8 mouse cellular contexts compared by ENCODE assay signal in genomic region chr6:134036491-134036911, GRCm38 (mm10). TPM values are rescaled to one million over a fixed set of nuclear protein-coding genes. Genes with fewer than 3 reads are reported as not detected.
DNase-seq lines count a peak whose midpoint lies in the region; ATAC-seq lines count a peak whose summit lies in the region.

No protein-coding gene starts in this region.

- no peaks in the 10 kb centered on the region for H3K9me3 ChIP-seq in kidney, embryonic 16.5 days (ENCODE audit: low read length)
- no peaks in the 10 kb centered on the region for H3K9me3 ChIP-seq in hindbrain, embryonic 10.5 days
- H3K9me3 ChIP-seq in midbrain, embryonic 13.5 days: no peaks in the 10 kb centered on the region

- H3K27me3 ChIP-seq in kidney, embryonic 16.5 days (ENCODE audit: insufficient read depth, low read length): no peaks in the 10 kb centered on the region
- H3K27me3 ChIP-seq in hindbrain, embryonic 10.5 days (ENCODE audit: insufficient read depth, poor library complexity, severe bottlenecking): peaks cover 4% of the 10 kb centered on the region; the same call in 1 of the 2 replicates
- no peaks in the 10 kb centered on the region for H3K27me3 ChIP-seq in midbrain, embryonic 13.5 days

- WGBS in kidney, embryonic 16.5 days: 0% methylated on average over 7 of the region's 8 CpGs
- 0% methylated on average over 7 of the region's 8 CpGs for WGBS in hindbrain, embryonic 10.5 days
- 1% methylated on average over 7 of the region's 8 CpGs for WGBS in midbrain, embryonic 13.5 days

- ATAC-seq in kidney, embryonic 16.5 days (ENCODE audit: low FRiP score, low TSS enrichment): no peak
- ATAC-seq in midbrain, embryonic 13.5 days: no peak

- H3K36me3 ChIP-seq in kidney, embryonic 16.5 days (ENCODE audit: insufficient read depth, low read length): no peaks in the 10 kb centered on the region
- peaks cover 5% of the 10 kb centered on the region; the same call in 1 of the 2 replicates for H3K36me3 ChIP-seq in hindbrain, embryonic 10.5 days
- H3K36me3 ChIP-seq in midbrain, embryonic 13.5 days: no peaks in the 10 kb centered on the region

- H3K9ac ChIP-seq in kidney, embryonic 16.5 days (replicated peaks; ENCODE audit: low read length): peak overlapping the region; percentile 88
- H3K9ac ChIP-seq in midbrain, embryonic 13.5 days (replicated peaks): peak overlapping the region; percentile 97

- H3K4me3 ChIP-seq in kidney, embryonic 16.5 days (ENCODE audit: low read length): peak overlapping the region; percentile 77
- H3K4me3 ChIP-seq in hindbrain, embryonic 10.5 days: peak overlapping the region; percentile 83
- H3K4me3 ChIP-seq in midbrain, embryonic 13.5 days (replicated peaks): peak overlapping the region; percentile 65

- DNase-seq in kidney, postnatal 25 days: no peak
- DNase-seq in MN1 (ENCODE audit: low spot score): peak; percentile 26
- no peak for DNase-seq in hindbrain, embryonic 10.5 days (ENCODE audit: low spot score)
- DNase-seq in layer of hippocampus, postnatal 36 days: no peak
- no peak for DNase-seq in adrenal gland, postnatal 36 days
- DNase-seq in thymus, postnatal 4 days: no peak

- H3K4me1 ChIP-seq in kidney, embryonic 16.5 days (ENCODE audit: insufficient read depth, low read length): peaks cover 28% of the 10 kb centered on the region
- H3K4me1 ChIP-seq in hindbrain, embryonic 10.5 days (replicated peaks): peaks cover 51% of the 10 kb centered on the region
- H3K4me1 ChIP-seq in midbrain, embryonic 13.5 days (replicated peaks): peaks cover 59% of the 10 kb centered on the region

- H3K27ac ChIP-seq in kidney, embryonic 16.5 days (ENCODE audit: low read length): peak overlapping the region; percentile 100
- H3K27ac ChIP-seq in hindbrain, embryonic 10.5 days: peak overlapping the region; percentile 100
- peak overlapping the region; percentile 100 for H3K27ac ChIP-seq in midbrain, embryonic 13.5 days

- peak overlapping the region; percentile 57 for H3K4me2 ChIP-seq in kidney, embryonic 16.5 days (replicated peaks; ENCODE audit: low read depth, low read length)
- peak overlapping the region; percentile 74 for H3K4me2 ChIP-seq in midbrain, embryonic 13.5 days (replicated peaks)

RNA-seq across cellular contexts. Expression of gene Etv6, which starts 1.0 kb away (rescaled TPM):
- 12.6 and 13.5 TPM in 2 replicates for polyA plus RNA-seq in kidney, embryonic 16.5 days (2015; fragmentation: Nextera tagmentation; extraction: Ambion mirVana)
- polyA plus RNA-seq in hindbrain, embryonic 10.5 days (2016; fragmentation: Nextera tagmentation; extraction: Ambion mirVana): 12.1 and 14.6 TPM in 2 replicates
- 5.8 and 6.9 TPM in 2 replicates for polyA plus RNA-seq in midbrain, embryonic 13.5 days (2015; fragmentation: Nextera tagmentation; extraction: Ambion mirVana)
- 10 to 100 TPM in 1 of 2 experiments, 1 to 10 TPM in 1; 9.9 to 11.2 TPM for total RNA-seq in layer of hippocampus, postnatal 36 days (2021)
- total RNA-seq in adrenal gland, postnatal 36 days (2021): 10 to 100 TPM; 51.3 to 57.6 TPM
